Mouse (Mus musculus): Measurements from ENCODE around the gene Gm9945. TPM values are rescaled to one million over a fixed set of nuclear protein-coding genes. Genes with fewer than 3 reads are reported as not detected.

Gene Gm9945
- polyA plus RNA-seq, 1 experiment from 2014 or later, result not detected

DNA sequence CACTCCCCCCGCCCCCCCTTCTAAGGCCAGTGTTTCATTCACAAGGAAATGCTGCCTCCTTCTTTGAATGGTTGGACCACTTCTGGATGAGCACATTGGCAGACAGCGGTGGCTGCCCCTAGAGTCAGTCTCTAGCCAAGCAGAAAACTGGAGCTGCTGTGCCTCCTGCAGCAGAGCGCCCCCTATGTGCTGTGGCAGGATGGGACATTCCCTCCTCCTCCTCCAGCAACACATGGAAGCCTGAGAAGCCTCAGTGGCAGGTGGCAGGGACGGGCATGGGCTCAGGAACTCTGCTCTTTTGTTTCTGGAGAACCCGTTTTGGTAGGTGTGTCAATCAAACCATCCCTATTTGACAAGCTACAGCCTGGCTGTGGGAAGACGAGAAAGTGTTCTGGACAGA lies 44.9 kb downstream of the Gm9945 start:
- H3K27me3 ChIP-seq (replicated peaks; ENCODE audit: control insufficient read depth, insufficient read depth, low read length), result no peaks in the 10 kb centered on the region
- no peaks in the 10 kb centered on the region for H3K36me3 ChIP-seq (ENCODE audit: control insufficient read depth, insufficient read depth)
- H3K27ac ChIP-seq (ENCODE audit: low read depth, low read length), result no peak overlapping the region
- H3K9me3 ChIP-seq (ENCODE audit: control insufficient read depth), result no peaks in the 10 kb centered on the region
- WGBS, result 78% methylated on average over 6 of the region's 6 CpGs
- H3K4me1 ChIP-seq (replicated peaks; ENCODE audit: control insufficient read depth, insufficient read depth, low read length), result peaks cover 9% of the 10 kb centered on the region
- ATAC-seq, result no peak
- H3K4me3 ChIP-seq (ENCODE audit: low read depth, low read length), result no peak overlapping the region
- no peak overlapping the region for H3K4me2 ChIP-seq (replicated peaks; ENCODE audit: low read depth)
- TF ChIP-seq CTCF (IDR thresholded peaks at IDR 0.05; ENCODE audit: low read depth), result peak; percentile 71
- H3K9ac ChIP-seq (ENCODE audit: low read depth, low read length), result no peak overlapping the region

GRCm38 (mm10) chr11:53525461-53525860 lies 45.5 kb downstream of the Gm9945 start:
- Histone ChIP-seq H3K27me3 (replicated peaks; ENCODE audit: control insufficient read depth, insufficient read depth, low read length) (no peaks in the 10 kb centered on the region), H3K4me1 (replicated peaks; ENCODE audit: control insufficient read depth, insufficient read depth, low read length) (peaks cover 5% of the 10 kb centered on the region), H3K4me3 (ENCODE audit: low read depth, low read length) (no peak overlapping the region), H3K27ac (ENCODE audit: low read depth, low read length) (no peak overlapping the region), H3K9me3 (ENCODE audit: control insufficient read depth) (no peaks in the 10 kb centered on the region), H3K4me2 (replicated peaks; ENCODE audit: low read depth) (no peak overlapping the region), H3K36me3 (ENCODE audit: control insufficient read depth, insufficient read depth) (no peaks in the 10 kb centered on the region), H3K9ac (ENCODE audit: low read depth, low read length) (no peak overlapping the region)
- 70% methylated on average over 4 of the region's 4 CpGs for WGBS
- no peak for TF ChIP-seq CTCF (IDR thresholded peaks at IDR 0.05; ENCODE audit: low read depth)
- ATAC-seq, result no peak

DNA sequence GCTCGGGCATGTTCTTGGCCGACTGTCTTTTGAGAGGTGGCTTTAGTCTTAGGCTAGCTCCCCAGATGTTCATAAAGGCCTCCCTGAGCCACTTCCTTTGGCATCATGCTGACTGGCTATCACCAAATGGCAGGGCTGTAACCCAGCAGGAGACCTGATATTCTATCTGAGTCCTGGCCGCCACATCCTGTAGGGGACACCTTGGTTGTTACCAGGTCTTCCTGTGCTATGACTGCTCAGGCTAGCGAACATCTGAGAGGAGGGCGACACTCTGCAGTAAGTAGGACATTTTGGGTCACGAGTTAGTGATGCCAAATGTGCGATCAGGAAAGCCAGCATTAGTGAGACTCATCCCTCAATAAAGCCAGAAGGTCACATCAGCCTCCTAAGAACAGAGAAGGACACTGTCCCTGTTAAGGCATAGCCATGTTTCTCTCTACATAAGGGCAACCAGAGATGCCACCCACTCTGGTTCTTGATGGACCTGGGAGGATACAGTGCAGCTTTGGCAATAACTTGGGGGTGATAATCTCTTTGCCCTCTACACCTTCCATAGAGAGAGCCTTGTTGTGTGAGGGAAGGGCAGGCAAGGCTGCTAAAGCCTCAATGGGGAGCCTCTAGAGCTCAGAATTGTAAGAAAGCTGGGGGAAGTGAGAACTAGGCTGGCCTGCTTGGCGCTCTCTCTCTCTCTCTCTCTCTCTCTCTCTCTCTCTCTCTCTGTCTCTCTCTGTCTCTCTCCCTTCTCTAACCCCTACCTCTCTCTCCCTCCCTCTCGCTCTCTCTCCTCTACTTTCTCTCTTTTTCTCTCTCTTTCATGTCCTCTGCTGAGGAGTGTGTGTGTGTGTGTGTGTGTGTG lies 48.7 kb downstream of the Gm9945 start:
- Histone ChIP-seq H3K27me3 (replicated peaks; ENCODE audit: control insufficient read depth, insufficient read depth, low read length) (no peaks in the 10 kb centered on the region), H3K9ac (ENCODE audit: low read depth, low read length) (no peak overlapping the region), H3K9me3 (ENCODE audit: control insufficient read depth) (no peaks in the 10 kb centered on the region), H3K4me3 (ENCODE audit: low read depth, low read length) (no peak overlapping the region), H3K4me2 (replicated peaks; ENCODE audit: low read depth) (no peak overlapping the region), H3K36me3 (ENCODE audit: control insufficient read depth, insufficient read depth) (0 out of 2 replicates have a peak, but pooled peaks cover 2% of the 10 kb centered on the region), H3K4me1 (replicated peaks; ENCODE audit: control insufficient read depth, insufficient read depth, low read length) (no peaks in the 10 kb centered on the region), H3K27ac (ENCODE audit: low read depth, low read length) (no peak overlapping the region)
- 75% methylated on average over 9 of the region's 9 CpGs for WGBS
- TF ChIP-seq CTCF (IDR thresholded peaks at IDR 0.05; ENCODE audit: low read depth), result no peak
- no peak for ATAC-seq

GRCm38 (mm10) chr11:53529253-53529557 lies 49.2 kb downstream of the Gm9945 start:
- Histone ChIP-seq H3K4me3 (ENCODE audit: low read depth, low read length) (no peak overlapping the region), H3K4me2 (replicated peaks; ENCODE audit: low read depth) (no peak overlapping the region), H3K27me3 (replicated peaks; ENCODE audit: control insufficient read depth, insufficient read depth, low read length) (no peaks in the 10 kb centered on the region), H3K36me3 (ENCODE audit: control insufficient read depth, insufficient read depth) (peaks cover 7% of the 10 kb centered on the region), H3K9me3 (ENCODE audit: control insufficient read depth) (no peaks in the 10 kb centered on the region), H3K4me1 (replicated peaks; ENCODE audit: control insufficient read depth, insufficient read depth, low read length) (no peaks in the 10 kb centered on the region), H3K27ac (ENCODE audit: low read depth, low read length) (no peak overlapping the region), H3K9ac (ENCODE audit: low read depth, low read length) (no peak overlapping the region)
- 61% methylated on average over 6 of the region's 6 CpGs for WGBS
- no peak for TF ChIP-seq CTCF (IDR thresholded peaks at IDR 0.05; ENCODE audit: low read depth)
- no peak for ATAC-seq

DNA sequence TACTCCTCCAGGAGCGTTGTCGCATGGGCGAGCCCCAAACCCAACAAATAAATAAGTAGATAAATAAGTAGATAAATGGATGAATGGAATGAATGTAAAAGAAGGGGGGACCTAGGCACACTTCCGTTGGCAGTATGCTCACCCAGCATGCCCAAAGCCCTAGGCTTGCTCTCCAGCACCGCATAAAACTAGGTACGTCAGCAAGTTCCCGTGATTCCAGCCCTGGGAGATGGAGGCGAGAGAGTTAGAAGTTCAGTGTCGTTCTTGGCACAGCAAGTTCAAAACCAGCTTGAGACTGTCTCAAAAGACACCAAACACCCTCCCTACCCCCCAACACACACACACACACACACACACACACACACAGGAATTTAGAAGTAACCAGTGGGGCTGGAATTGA lies 50.0 kb downstream of the Gm9945 start:
- no peak overlapping the region for H3K9ac ChIP-seq (ENCODE audit: low read depth, low read length)
- no peak for TF ChIP-seq CTCF (IDR thresholded peaks at IDR 0.05; ENCODE audit: low read depth)
- H3K4me1 ChIP-seq (replicated peaks; ENCODE audit: control insufficient read depth, insufficient read depth, low read length), result no peaks in the 10 kb centered on the region
- no peaks in the 10 kb centered on the region for H3K27me3 ChIP-seq (replicated peaks; ENCODE audit: control insufficient read depth, insufficient read depth, low read length)
- WGBS, result 86% methylated on average over 9 of the region's 9 CpGs
- H3K4me3 ChIP-seq (ENCODE audit: low read depth, low read length), result no peak overlapping the region
- no peak for ATAC-seq
- H3K36me3 ChIP-seq (ENCODE audit: control insufficient read depth, insufficient read depth), result peaks cover 15% of the 10 kb centered on the region
- H3K9me3 ChIP-seq (ENCODE audit: control insufficient read depth), result no peaks in the 10 kb centered on the region
- H3K27ac ChIP-seq (ENCODE audit: low read depth, low read length), result no peak overlapping the region
- H3K4me2 ChIP-seq (replicated peaks; ENCODE audit: low read depth), result no peak overlapping the region

Other genes starting within 250 kb of the Gm9945 start
- 65.8 and 67.6 TPM in 2 replicates for gene Hspa4, start 179.7 kb upstream of the Gm9945 start, polyA plus RNA-seq (2015; fragmentation: Nextera tagmentation; extraction: Ambion mirVana)
- gene Zcchc10, start 155.5 kb upstream of the Gm9945 start, polyA plus RNA-seq (2015; fragmentation: Nextera tagmentation; extraction: Ambion mirVana), result 10.1 and 10.8 TPM in 2 replicates
- 19.0 and 23.6 TPM in 2 replicates for gene Aff4, start 129.3 kb upstream of the Gm9945 start, polyA plus RNA-seq (2015; fragmentation: Nextera tagmentation; extraction: Ambion mirVana)
- gene Leap2, start 57.0 kb upstream of the Gm9945 start, polyA plus RNA-seq (2015; fragmentation: Nextera tagmentation; extraction: Ambion mirVana), result 1,325 and 1,459 TPM in 2 replicates
- 2,040 and 2,166 TPM in 2 replicates for gene Uqcrq, start 49.3 kb upstream of the Gm9945 start, polyA plus RNA-seq (2015; fragmentation: Nextera tagmentation; extraction: Ambion mirVana)
- gene Gdf9, start 49.1 kb upstream of the Gm9945 start, polyA plus RNA-seq (2015; fragmentation: Nextera tagmentation; extraction: Ambion mirVana), result 5.5 and 5.6 TPM in 2 replicates
- gene Gm10447, start 23.1 kb upstream of the Gm9945 start, polyA plus RNA-seq (2015; fragmentation: Nextera tagmentation; extraction: Ambion mirVana), result 0.12 and 0.23 TPM in 2 replicates
- gene Shroom1, start 23.0 kb upstream of the Gm9945 start, polyA plus RNA-seq (2015; fragmentation: Nextera tagmentation; extraction: Ambion mirVana), result 3.0 and 3.7 TPM in 2 replicates
- gene Gm9837, start 9.7 kb upstream of the Gm9945 start, polyA plus RNA-seq (2015; fragmentation: Nextera tagmentation; extraction: Ambion mirVana), result not detected in 2 replicates
- 1.1 and 1.5 TPM in 2 replicates for gene Sowaha, start 108 bp downstream of the Gm9945 start, polyA plus RNA-seq (2015; fragmentation: Nextera tagmentation; extraction: Ambion mirVana)
- 10.0 and 10.5 TPM in 2 replicates for gene Sept8, start 39.1 kb downstream of the Gm9945 start, polyA plus RNA-seq (2015; fragmentation: Nextera tagmentation; extraction: Ambion mirVana)
- 17.0 and 18.4 TPM in 2 replicates for gene Kif3a, start 87.2 kb downstream of the Gm9945 start, polyA plus RNA-seq (2015; fragmentation: Nextera tagmentation; extraction: Ambion mirVana)
- gene Il4, start 138.5 kb downstream of the Gm9945 start, polyA plus RNA-seq (2015; fragmentation: Nextera tagmentation; extraction: Ambion mirVana), result 0.29 and 0.39 TPM in 2 replicates
- not detected in 2 replicates for gene Il13, start 154.5 kb downstream of the Gm9945 start, polyA plus RNA-seq (2015; fragmentation: Nextera tagmentation; extraction: Ambion mirVana)
- gene Rad50, start 227.2 kb downstream of the Gm9945 start, polyA plus RNA-seq (2015; fragmentation: Nextera tagmentation; extraction: Ambion mirVana), result 15.6 and 19.3 TPM in 2 replicates
- gene Il5, start 240.6 kb downstream of the Gm9945 start, polyA plus RNA-seq (2015; fragmentation: Nextera tagmentation; extraction: Ambion mirVana), result not detected in 2 replicates

Data from intestine, postnatal 0 days (tissue).